In the genomic region with DNA sequence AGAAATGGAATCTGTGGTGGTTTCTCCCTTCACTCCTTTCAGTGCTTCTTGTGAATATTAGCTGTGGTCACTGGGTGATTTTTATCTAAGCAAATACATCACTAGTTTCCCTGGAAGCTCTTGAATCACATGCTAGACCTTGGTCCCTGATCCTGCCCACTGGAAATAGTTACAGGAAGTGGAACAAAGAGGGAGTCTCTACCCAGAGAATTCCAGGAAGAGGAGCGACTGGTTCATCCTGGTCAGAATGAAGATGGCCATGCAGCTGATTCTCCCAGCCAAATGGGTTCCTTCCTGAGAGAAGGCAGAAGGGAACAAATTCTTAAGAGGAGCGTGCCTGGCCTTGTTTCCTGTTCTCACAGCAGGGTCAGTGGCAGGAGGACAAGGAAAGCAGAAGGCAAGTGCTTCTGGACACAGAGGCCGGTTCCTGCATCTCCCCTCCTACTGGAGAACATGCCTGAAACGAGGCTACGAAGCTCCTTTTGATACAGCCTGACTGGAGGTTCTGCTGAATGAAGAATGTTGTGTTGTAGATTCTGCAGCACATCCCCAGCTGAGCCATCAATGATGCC, we compare ENCODE assay signal across 13 mouse cellular contexts.
A peak's percentile ranks its signal among the peaks of the same experiment; 100 is the strongest.
DNase-seq lines count a peak whose midpoint lies in the region; ATAC-seq and TF ChIP-seq lines count a peak whose summit lies in the region.
"Had no signal": no experiment of that assay in that cellular context is flagged by ENCODE, and none has a peak within 500 bp of the region (broad histone marks: within the 10 kb centered on the region; RNA-seq: fewer than 3 reads in every experiment).

No protein-coding gene starts in this region.

- ATAC-seq in heart, embryonic 14.5 days (ENCODE audit: insufficient number of reproducible peaks, insufficient read depth, low FRiP score, low read depth): no peak
- no peak for ATAC-seq in lung, embryonic 14.5 days (ENCODE audit: insufficient read depth)
- ATAC-seq: intestine, postnatal 0 days had no signal

- 0 out of 4 replicates have a peak, but pooled peaks cover 0 to 2% of the 10 kb centered on the region in 2 experiments for H3K4me1 ChIP-seq in heart, embryonic 14.5 days (ENCODE audit: control insufficient read depth in 2 of 2, insufficient read depth in 2 of 2, low read length in 2 of 2)
- no peaks in the 10 kb centered on the region for H3K4me1 ChIP-seq in lung, embryonic 14.5 days (ENCODE audit: insufficient read depth)
- H3K4me1 ChIP-seq in lung, adult 2 months (ENCODE audit: control insufficient read depth, insufficient read depth, low read length): peaks cover 2% of the 10 kb centered on the region; the same call in 1 of the 2 replicates
- H3K4me1 ChIP-seq: liver, embryonic 15.5 days had no signal

- no peak for TF ChIP-seq CTCF in lung, embryonic 14.5 days (IDR thresholded peaks at IDR 0.05; ENCODE audit: low read depth)
- TF ChIP-seq CTCF in lung, adult 2 months (IDR thresholded peaks at IDR 0.05; ENCODE audit: insufficient read depth, low read length): no peak

- H3K27ac ChIP-seq in heart, embryonic 14.5 days (replicated peaks in 1 of 2; ENCODE audit: control insufficient read depth in 1 of 2, insufficient read depth in 1 of 2, low read depth in 2 of 2, low read length in 2 of 2): peak overlapping the region; percentile 36 to 48
- H3K27ac ChIP-seq in lung, embryonic 14.5 days (ENCODE audit: low read depth): peak overlapping the region; percentile 62; the same call in 1 of the 2 replicates
- H3K27ac ChIP-seq: hindbrain, embryonic 13.5 days; limb, embryonic 10.5 days; liver, embryonic 15.5 days; midbrain, embryonic 10.5 days had no signal

- H3K9me3 ChIP-seq in heart, embryonic 14.5 days (ENCODE audit: control insufficient read depth, low read length): no peaks in the 10 kb centered on the region
- no peaks in the 10 kb centered on the region for H3K9me3 ChIP-seq in lung, embryonic 14.5 days (ENCODE audit: low read depth, low read length)
- H3K9me3 ChIP-seq: hindbrain, embryonic 13.5 days; limb, embryonic 10.5 days; liver, embryonic 15.5 days; midbrain, embryonic 10.5 days had no signal

- no peak overlapping the region for H3K4me3 ChIP-seq in heart, embryonic 14.5 days (ENCODE audit: control insufficient read depth in 1 of 2, insufficient read depth in 1 of 2, low read depth in 1 of 2, low read length in 2 of 2)
- H3K4me3 ChIP-seq in lung, embryonic 14.5 days (ENCODE audit: low read depth, low read length): no peak overlapping the region
- no peak overlapping the region for H3K4me3 ChIP-seq in lung, adult 2 months (replicated peaks; ENCODE audit: extremely low read depth, low read depth, low read length)
- H3K4me3 ChIP-seq: hindbrain, embryonic 13.5 days; limb, embryonic 10.5 days; liver, embryonic 15.5 days; midbrain, embryonic 10.5 days had no signal

- H3K4me2 ChIP-seq in heart, embryonic 14.5 days (ENCODE audit: low read length): no peak overlapping the region
- H3K4me2 ChIP-seq in lung, embryonic 14.5 days: no peak overlapping the region
- H3K4me2 ChIP-seq: hindbrain, embryonic 13.5 days; liver, embryonic 15.5 days had no signal

- no peaks in the 10 kb centered on the region for H3K36me3 ChIP-seq in heart, embryonic 14.5 days (ENCODE audit: control insufficient read depth, insufficient read depth, low read length)
- no peaks in the 10 kb centered on the region for H3K36me3 ChIP-seq in lung, embryonic 14.5 days (ENCODE audit: insufficient read depth)
- H3K36me3 ChIP-seq: hindbrain, embryonic 13.5 days; limb, embryonic 10.5 days; liver, embryonic 15.5 days; midbrain, embryonic 10.5 days had no signal

- 51% methylated on average over 5 of the region's 5 CpGs for WGBS in heart, embryonic 14.5 days
- WGBS in lung, embryonic 14.5 days: 64% methylated on average over 5 of the region's 5 CpGs
- WGBS in lung, adult 2 months: 34% methylated on average over 5 of the region's 5 CpGs

- no peak for TF ChIP-seq POLR2A in lung, adult 2 months (IDR thresholded peaks at IDR 0.05; ENCODE audit: borderline replicate concordance, extremely low read depth, low read depth, low read length)

- intact Hi-C loops in left cerebral cortex, postnatal 4 days (cut with DNase I): no loop called here

- H3K27me3 ChIP-seq in heart, embryonic 14.5 days (ENCODE audit: control insufficient read depth, insufficient read depth, low read length): no peaks in the 10 kb centered on the region
- H3K27me3 ChIP-seq in lung, embryonic 14.5 days (ENCODE audit: insufficient read depth, low read length): no peaks in the 10 kb centered on the region
- H3K27me3 ChIP-seq: hindbrain, embryonic 13.5 days; liver, embryonic 15.5 days had no signal

- H3K9ac ChIP-seq in heart, embryonic 14.5 days (ENCODE audit: low read length): no peak overlapping the region
- H3K9ac ChIP-seq in lung, embryonic 14.5 days: no peak overlapping the region
- H3K9ac ChIP-seq: hindbrain, embryonic 13.5 days; liver, embryonic 15.5 days had no signal

- no peak for DNase-seq in heart, adult 18-20 months
- DNase-seq in lung, embryonic 14.5 days: peak; percentile 19
- DNase-seq in lung, adult 2 months: no peak
- DNase-seq in cerebellum, postnatal 25 days: peak; percentile 33 to 38
- peak; percentile 20 for DNase-seq in lung, postnatal 36 days
- DNase-seq in left cerebral cortex, postnatal 4 days: no peak
- DNase-seq: adrenal gland, postnatal 10 days had no signal

Comparison
In these comparisons a context has a peak if more than half of its experiments do, and no peak if none do; other contexts are left out.
1. DNase-seq: peak in lung, embryonic 14.5 days (single experiment), cerebellum, postnatal 25 days (2 of 2) and lung, postnatal 36 days (single experiment); none in heart, adult 18-20 months (0 of 2), lung, adult 2 months (single experiment) and left cerebral cortex, postnatal 4 days (single experiment).